Mouse (Mus musculus): ENCODE results near the gene Rab3ip. TPM values are rescaled to one million over a fixed set of nuclear protein-coding genes. Genes with fewer than 3 reads are reported as not detected.

Gene Rab3ip
- polyA plus RNA-seq, 1 experiment: 1.0 TPM

DNA sequence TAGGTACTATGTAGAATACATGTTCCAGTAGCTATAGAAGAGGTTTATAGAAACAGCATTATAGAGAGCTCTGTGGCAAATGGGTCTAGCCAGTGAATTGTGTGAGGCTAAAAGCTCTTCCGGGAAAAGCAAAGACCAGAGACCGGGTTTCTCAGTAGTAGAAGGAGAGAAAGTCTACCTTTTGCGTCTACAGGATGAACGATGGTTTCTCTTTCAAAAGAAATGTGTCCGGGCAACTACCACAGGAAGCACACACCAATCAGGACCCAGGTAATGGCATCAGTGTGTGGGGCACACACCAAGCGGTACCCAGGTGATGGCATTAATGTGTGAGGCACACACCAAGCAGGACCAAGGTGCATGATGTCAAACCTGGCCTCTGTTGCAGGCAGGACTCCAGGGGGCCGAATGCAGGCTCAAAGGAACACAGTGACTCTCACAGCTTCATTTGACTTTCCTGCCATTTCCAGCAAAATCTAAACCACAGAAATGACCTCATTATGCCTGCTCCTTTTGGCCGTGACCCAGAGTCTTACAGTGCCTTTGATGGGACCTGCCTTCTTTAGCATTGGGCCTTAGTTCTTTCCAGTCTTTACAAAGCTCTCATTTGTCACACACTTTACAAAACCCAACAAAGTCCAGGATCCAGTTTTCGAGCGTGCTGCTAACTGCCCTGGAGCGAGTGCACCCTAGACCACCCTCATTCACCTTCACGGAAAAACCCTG is 55.3 kb downstream of the Rab3ip start:
- no peak for TF ChIP-seq GATA1 (IDR thresholded peaks at IDR 0.05; ENCODE audit: low read length)
- TF ChIP-seq TAL1 (IDR thresholded peaks at IDR 0.05; ENCODE audit: low read length): no peak

DNA sequence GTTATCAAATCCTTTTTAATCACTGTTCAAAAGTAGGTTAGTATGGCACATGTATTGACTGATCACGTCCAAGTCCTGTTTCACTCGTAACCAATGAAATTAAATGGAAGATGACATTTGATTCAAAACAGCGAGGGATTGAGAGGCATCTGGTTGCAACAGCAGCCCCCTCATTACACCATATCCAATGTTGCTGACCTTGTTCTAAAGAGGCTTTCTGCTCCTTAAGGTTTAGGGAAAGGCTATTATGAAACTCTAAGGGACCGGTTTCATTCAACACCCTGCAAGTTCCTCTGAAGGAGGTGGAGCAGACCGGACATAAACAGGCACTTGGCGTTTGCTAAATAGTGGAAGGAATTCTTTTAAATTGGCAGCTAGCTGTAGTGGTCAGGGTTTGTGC is 56.0 kb downstream of the Rab3ip start:
- no peaks in the 10 kb centered on the region for H3K27me3 ChIP-seq (ENCODE audit: control insufficient read depth)
- TF ChIP-seq TAL1 (IDR thresholded peaks at IDR 0.05; ENCODE audit: low read length): no peak
- no peak for TF ChIP-seq GATA1 (IDR thresholded peaks at IDR 0.05; ENCODE audit: low read length)
- H3K9me3 ChIP-seq (ENCODE audit: control insufficient read depth, low read length): no peaks in the 10 kb centered on the region
- no peaks in the 10 kb centered on the region for H3K4me1 ChIP-seq (ENCODE audit: control insufficient read depth)
- no peaks in the 10 kb centered on the region for H3K36me3 ChIP-seq (ENCODE audit: control insufficient read depth)
- H3K4me3 ChIP-seq (replicated peaks): no peak overlapping the region

More for the DNA sequence above, 55.3 kb downstream of the Rab3ip start:
- H3K4me3 ChIP-seq (replicated peaks): no peak overlapping the region
- no peaks in the 10 kb centered on the region for H3K9me3 ChIP-seq (ENCODE audit: control insufficient read depth, low read length)
- H3K4me1 ChIP-seq (ENCODE audit: control insufficient read depth): no peaks in the 10 kb centered on the region
- no peaks in the 10 kb centered on the region for H3K36me3 ChIP-seq (ENCODE audit: control insufficient read depth)
- no peaks in the 10 kb centered on the region for H3K27me3 ChIP-seq (ENCODE audit: control insufficient read depth)

DNA sequence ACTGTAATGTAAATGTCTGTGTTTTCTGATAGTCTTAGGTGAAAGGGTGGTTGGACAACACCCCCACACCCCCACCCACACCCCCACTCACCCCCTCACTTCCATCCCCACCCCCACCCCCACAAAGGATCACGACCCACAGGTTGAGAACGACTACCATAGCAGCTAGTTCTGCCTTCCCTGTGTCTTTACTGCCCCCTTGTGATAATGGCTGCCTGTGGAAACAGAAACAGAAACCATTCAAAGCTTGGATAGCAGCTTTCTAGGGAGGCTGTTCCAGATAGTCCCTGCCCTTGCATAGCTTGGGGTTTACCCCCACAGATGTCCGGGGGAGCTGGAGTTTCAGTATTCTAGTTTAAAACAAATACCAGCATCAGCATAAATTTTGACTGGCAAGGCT is 56.8 kb downstream of the Rab3ip start:
- no peak overlapping the region for H3K4me3 ChIP-seq (replicated peaks)
- TF ChIP-seq TAL1 (IDR thresholded peaks at IDR 0.05; ENCODE audit: low read length) (no peak), GATA1 (IDR thresholded peaks at IDR 0.05; ENCODE audit: low read length) (no peak)

DNA sequence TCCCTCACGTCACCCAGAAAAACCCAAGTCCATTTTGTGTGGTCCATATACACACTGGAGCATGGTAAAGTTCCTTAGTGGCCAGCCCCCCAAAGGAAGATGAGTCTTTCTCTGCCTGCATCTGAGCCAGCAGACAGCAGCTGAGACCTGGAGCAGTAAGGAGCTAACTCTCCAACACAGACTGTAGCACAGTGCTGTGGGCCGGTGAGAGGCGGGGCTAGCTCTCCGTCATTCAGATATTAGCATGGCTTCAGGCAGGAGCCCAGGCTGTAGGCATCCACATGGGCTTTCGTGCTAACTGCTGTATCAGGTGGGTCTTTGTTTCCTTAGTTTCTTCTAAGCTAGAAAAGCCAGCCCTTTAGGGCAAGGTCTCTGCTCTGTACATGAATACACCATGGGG is 60.0 kb downstream of the Rab3ip start:
- no peaks in the 10 kb centered on the region; the same call in 1 of the 2 replicates for H3K9me3 ChIP-seq (ENCODE audit: control insufficient read depth, low read length)
- no peaks in the 10 kb centered on the region for H3K4me1 ChIP-seq (ENCODE audit: control insufficient read depth)
- H3K36me3 ChIP-seq (ENCODE audit: control insufficient read depth): no peaks in the 10 kb centered on the region
- H3K27me3 ChIP-seq (ENCODE audit: control insufficient read depth): no peaks in the 10 kb centered on the region
- H3K4me3 ChIP-seq (replicated peaks): no peak overlapping the region
- TF ChIP-seq GATA1 (IDR thresholded peaks at IDR 0.05; ENCODE audit: low read length): no peak
- TF ChIP-seq TAL1 (IDR thresholded peaks at IDR 0.05; ENCODE audit: low read length): no peak

More for the DNA sequence above, 56.8 kb downstream of the Rab3ip start:
- Histone ChIP-seq H3K9me3 (ENCODE audit: control insufficient read depth, low read length) (no peaks in the 10 kb centered on the region), H3K36me3 (ENCODE audit: control insufficient read depth) (no peaks in the 10 kb centered on the region), H3K4me1 (ENCODE audit: control insufficient read depth) (no peaks in the 10 kb centered on the region), H3K27me3 (ENCODE audit: control insufficient read depth) (no peaks in the 10 kb centered on the region)

DNA sequence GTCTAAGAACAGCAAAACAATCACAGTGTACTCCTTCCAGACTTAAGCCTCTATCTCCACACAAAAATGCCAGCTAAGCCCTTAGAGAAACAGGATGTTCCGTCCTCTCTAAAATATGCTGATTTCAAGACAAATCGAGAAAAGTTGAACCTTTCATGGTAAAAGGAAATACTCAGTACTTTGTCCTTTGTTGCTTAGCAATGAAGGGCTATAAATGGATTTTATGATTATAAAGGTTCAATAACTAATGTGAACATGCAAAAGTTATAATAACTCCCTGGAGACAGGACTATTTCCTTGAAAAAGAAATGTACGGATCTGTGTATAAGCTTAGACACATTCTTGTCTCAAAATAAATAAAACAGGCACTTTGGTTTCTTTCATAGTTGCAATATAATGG is 66.0 kb downstream of the Rab3ip start:
- H3K4me3 ChIP-seq (replicated peaks): no peak overlapping the region
- H3K27me3 ChIP-seq (ENCODE audit: control insufficient read depth): no peaks in the 10 kb centered on the region
- H3K36me3 ChIP-seq (ENCODE audit: control insufficient read depth): no peaks in the 10 kb centered on the region
- peaks cover under 1% of the 10 kb centered on the region; the same call in 1 of the 2 replicates for H3K9me3 ChIP-seq (ENCODE audit: control insufficient read depth, low read length)
- no peak for TF ChIP-seq TAL1 (IDR thresholded peaks at IDR 0.05; ENCODE audit: low read length)
- TF ChIP-seq GATA1 (IDR thresholded peaks at IDR 0.05; ENCODE audit: low read length): no peak
- H3K4me1 ChIP-seq (ENCODE audit: control insufficient read depth): no peaks in the 10 kb centered on the region

DNA sequence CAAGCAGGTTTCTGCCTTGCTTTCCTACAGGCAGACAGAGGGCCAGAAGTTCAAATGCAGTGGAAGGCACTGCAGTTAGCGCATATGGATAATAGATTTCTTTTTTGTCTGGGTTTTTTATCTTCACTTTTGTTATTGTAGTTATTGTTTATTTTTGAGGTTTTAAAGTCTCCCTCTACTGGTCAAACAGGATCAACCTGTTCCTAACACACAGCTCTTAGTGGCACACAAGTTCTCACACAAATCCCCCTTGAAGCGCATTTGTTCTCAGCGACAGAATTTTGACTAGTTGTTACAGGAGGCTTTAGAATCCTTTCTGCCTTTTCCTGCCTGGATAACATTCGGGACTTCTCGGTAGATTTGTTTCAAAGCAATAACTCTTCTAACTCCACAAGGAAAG is 67.0 kb downstream of the Rab3ip start:
- H3K36me3 ChIP-seq (ENCODE audit: control insufficient read depth): no peaks in the 10 kb centered on the region
- no peaks in the 10 kb centered on the region for H3K4me1 ChIP-seq (ENCODE audit: control insufficient read depth)
- peaks cover 2% of the 10 kb centered on the region; the same call in 1 of the 2 replicates for H3K9me3 ChIP-seq (ENCODE audit: control insufficient read depth, low read length)
- TF ChIP-seq TAL1 (IDR thresholded peaks at IDR 0.05; ENCODE audit: low read length) (no peak), GATA1 (IDR thresholded peaks at IDR 0.05; ENCODE audit: low read length) (no peak)
- no peak overlapping the region for H3K4me3 ChIP-seq (replicated peaks)
- H3K27me3 ChIP-seq (ENCODE audit: control insufficient read depth): no peaks in the 10 kb centered on the region

DNA sequence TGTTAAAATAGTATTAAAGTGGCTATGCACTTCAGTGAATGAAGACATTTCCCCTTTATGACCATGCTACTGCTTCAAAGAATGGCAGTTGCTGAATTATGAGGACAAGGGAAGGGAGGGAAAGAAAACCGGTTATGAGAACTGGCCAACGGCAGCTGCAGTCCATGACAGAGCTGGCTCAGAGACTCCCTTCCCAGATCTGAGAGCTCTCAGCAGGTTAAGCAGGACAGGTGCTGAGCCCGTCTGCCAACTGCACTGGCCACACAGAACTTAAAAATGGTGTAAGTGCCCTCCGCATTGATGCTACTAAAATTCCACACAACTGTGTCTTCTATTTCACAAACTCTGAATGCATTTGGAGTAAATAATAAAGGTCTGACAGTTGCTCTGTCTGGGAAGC is 73.1 kb downstream of the Rab3ip start:
- Histone ChIP-seq H3K9me3 (ENCODE audit: control insufficient read depth, low read length) (peaks cover 2% of the 10 kb centered on the region; the same call in 1 of the 2 replicates), H3K4me3 (replicated peaks) (no peak overlapping the region), H3K36me3 (ENCODE audit: control insufficient read depth) (no peaks in the 10 kb centered on the region), H3K4me1 (ENCODE audit: control insufficient read depth) (no peaks in the 10 kb centered on the region), H3K27me3 (ENCODE audit: control insufficient read depth) (no peaks in the 10 kb centered on the region)
- TF ChIP-seq GATA1 (IDR thresholded peaks at IDR 0.05; ENCODE audit: low read length): no peak
- TF ChIP-seq TAL1 (IDR thresholded peaks at IDR 0.05; ENCODE audit: low read length): no peak

DNA sequence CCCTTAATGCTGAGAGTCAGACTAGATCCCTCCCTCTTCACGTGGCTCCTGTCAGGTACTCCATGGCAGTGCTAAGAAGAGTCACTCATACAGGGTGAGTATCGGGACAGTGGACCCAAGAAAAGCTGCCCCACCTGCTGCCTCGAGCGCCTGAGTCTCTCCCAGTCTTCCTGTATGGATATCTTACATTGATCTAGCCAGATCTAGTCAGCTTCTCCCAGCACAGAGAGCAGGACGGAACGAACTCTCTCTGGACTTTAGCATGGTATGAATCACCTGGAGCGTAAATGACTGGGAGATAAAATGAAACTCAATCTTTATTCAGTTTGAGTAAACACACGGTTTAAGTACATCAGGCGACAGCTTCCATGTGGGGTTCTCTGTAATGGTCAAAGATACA is 76.1 kb downstream of the Rab3ip start:
- H3K4me1 ChIP-seq (ENCODE audit: control insufficient read depth): no peaks in the 10 kb centered on the region
- H3K36me3 ChIP-seq (ENCODE audit: control insufficient read depth): no peaks in the 10 kb centered on the region
- no peaks in the 10 kb centered on the region for H3K27me3 ChIP-seq (ENCODE audit: control insufficient read depth)
- TF ChIP-seq GATA1 (IDR thresholded peaks at IDR 0.05; ENCODE audit: low read length) (no peak), TAL1 (IDR thresholded peaks at IDR 0.05; ENCODE audit: low read length) (no peak)
- H3K4me3 ChIP-seq (replicated peaks): no peak overlapping the region
- peaks cover 1% of the 10 kb centered on the region; the same call in 1 of the 2 replicates for H3K9me3 ChIP-seq (ENCODE audit: control insufficient read depth, low read length)

DNA sequence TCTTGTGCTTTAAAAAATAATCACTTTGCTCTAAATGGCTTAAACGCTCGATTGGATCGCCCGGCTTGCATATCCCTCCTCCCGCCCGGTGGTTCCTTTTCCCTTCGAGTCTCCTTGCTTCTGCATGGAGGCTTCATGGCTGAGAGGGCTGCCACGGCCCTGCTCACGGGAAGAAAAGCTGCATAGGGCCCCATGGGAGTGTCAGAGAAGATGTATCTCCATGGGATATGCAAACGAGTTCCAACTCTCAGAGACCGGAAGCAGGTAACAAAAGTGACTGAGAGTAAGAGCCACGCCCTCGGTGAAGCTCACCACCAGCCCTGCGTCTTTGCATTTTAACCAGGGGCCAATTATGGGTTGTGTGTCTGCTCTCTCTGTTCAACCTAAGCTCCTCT is 78.6 kb downstream of the Rab3ip start:
- H3K4me3 ChIP-seq (replicated peaks): no peak overlapping the region
- no peak for TF ChIP-seq TAL1 (IDR thresholded peaks at IDR 0.05; ENCODE audit: low read length)
- TF ChIP-seq GATA1 (IDR thresholded peaks at IDR 0.05; ENCODE audit: low read length): no peak
- no peaks in the 10 kb centered on the region for H3K27me3 ChIP-seq (ENCODE audit: control insufficient read depth)
- no peaks in the 10 kb centered on the region for H3K9me3 ChIP-seq (ENCODE audit: control insufficient read depth, low read length)
- H3K4me1 ChIP-seq (ENCODE audit: control insufficient read depth): no peaks in the 10 kb centered on the region
- no peaks in the 10 kb centered on the region for H3K36me3 ChIP-seq (ENCODE audit: control insufficient read depth)

Measured in erythroblast, embryonic 14.5 days (primary cell).